Mouse (Mus musculus) frontal cortex, postnatal 10 days (tissue): ENCODE measurements around the gene Izumo1.
A peak's percentile ranks its signal among the peaks of the same experiment; 100 is the strongest.
"Not testable (repeated sequence)": the region's sequence is repeated elsewhere in the genome, so short reads cannot be mapped to it uniquely, and the experiment has no call there.

Experiments used
- DNase-seq, 2 experiments: peaks; one replicate each; pipeline ENCODE4 v3.0.0; 2022; ENCODE audit warnings: low spot score in 2 of 2, mixed read lengths in 1 of 2

Izumo1 gene

DNA sequence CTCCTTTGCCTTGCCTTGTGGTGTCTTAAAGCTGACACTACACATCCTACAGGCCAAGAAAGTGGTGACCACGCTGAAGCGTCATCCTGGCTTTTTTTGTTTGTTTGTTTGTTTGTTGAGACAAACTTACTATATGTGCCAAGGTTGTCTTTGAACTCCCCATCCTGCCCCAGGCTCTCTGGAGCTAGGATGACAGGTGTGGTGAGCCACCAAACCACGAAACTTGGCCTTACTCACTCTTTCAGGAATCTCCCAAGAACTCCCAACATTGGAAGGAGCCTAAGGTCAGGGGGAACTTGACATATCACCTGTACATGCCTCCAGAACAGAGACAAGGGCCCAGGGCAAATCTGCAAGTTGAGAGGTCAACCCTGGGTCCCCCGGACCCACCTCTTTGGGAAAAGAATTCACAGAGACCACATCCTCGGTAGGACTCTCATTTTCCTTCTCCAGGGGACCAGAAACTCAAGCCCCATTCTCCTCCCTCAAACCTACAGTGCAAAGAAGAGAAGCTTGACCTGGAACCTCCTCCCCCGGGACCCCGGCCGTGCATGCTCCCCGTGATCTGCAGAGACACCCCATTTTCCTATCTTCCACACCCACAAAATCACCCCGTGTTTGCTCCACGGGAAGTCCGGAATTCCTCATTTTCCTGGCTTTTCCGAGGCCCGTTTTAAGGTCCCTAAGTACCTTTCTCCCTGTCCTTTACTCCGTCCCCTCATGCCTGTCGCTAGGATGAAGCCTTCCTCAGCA is 21.1 kb downstream of the Izumo1 start:
- no peak for DNase-seq

DNA sequence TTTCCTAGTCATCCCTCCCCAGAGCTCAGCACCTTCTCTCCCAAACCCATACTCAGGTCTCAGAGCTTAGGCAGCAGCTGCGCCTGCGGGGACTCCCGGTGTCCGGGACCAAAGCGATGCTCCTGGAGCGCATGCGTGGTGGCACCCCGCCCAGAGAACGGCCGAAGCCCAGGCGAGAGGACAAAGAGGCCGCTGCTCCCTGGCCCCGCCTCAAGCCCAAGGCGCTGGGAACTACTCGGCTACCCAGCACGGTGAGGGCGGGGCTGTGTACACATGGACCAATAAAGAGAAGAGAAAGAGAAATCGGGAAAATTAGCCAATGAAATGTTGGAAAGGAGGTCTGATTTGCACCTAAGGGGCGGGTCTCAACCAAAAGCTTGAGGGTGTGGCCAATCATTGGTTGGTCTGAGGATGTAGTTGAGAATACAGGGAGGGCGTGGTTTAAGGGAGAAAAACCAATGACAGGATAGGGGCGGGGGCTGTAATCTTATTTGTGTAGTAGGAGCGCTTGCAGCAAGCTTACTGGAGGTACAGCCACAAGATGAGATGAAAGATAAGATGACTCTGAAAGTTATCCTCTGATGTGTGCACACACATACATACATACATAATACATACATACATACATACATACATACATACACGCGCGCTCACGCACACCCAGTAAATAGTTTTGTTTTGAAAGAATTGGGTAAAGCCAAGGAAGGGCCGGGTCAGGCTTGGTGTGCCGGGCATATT is 22.0 kb downstream of the Izumo1 start:
- DNase-seq, result peak; percentile 89 to 95

DNA sequence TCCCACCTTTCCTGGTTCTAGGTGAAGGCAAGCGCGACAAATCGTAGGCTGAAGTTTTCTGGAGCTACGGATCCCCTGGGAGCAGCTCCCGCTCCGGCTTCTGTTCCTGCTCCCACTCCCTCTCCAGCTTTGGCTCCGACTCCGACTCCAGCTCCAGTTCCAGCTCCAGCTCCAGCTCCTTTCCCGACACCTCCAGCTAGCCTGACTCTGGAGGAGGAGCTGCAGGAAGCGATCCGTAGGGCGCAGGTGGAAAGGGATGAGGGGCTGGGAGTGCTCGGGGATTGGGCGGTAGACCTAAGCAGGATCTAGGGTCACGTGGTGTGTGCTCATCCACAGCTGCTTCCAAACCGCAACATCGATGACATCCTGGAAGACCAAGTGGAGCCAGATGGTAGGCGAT is 22.6 kb downstream of the Izumo1 start:
- DNase-seq, result peak; percentile 59 to 69

DNA sequence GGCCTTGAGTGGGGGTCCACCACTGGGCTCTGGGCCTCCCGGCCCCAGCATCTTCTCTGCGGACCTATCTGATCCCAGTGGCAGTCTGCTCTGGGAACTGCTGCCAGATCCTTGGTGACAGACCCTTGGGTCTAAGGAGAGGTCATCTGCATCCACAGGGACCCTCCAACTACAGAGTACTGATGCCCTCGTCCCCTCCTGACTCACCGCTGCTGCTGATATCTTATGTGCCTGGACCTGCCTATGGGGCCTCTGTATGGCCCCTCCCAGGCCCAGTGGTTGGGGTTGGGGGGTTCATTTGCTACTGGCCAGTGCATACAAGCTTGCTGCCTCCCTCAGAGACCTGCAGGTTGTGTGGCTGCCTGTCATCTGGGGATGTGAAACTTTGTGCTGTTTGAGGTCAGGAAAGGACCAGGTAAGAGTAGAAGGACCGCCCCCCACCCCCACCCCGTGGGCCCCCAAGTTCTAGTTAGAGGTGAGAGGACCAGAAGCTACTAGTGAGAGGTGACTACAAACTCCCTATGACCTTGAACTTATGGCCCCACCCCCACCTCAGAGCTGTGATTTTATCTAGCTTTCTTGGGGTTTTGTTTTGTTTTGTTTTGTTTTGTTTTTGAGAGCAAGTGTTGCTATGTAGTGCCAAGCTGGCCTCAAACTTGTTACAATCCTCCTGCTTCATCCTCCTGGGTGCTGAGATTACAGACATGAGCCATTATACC is 23.4 kb downstream of the Izumo1 start:
- DNase-seq, result no peak

DNA sequence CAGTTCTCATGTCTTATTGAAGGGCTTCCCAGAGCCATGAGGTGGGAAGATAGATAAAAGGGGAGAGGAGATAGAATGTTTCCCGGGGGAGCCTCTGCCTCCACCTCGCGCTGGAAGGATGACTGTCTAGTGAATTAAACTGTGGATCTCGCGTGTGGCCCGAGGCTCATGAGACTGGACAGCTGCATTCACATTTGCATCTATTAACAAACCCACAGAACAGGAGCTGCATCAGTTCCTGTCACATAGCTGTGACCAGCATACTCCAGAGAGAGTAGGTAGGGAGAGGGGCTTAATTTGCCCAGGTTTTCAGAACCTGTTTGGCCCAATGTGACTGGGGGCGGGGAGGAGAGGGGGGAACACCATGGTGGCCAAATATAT is 24.0 kb downstream of the Izumo1 start:
- DNase-seq, result no peak

DNA sequence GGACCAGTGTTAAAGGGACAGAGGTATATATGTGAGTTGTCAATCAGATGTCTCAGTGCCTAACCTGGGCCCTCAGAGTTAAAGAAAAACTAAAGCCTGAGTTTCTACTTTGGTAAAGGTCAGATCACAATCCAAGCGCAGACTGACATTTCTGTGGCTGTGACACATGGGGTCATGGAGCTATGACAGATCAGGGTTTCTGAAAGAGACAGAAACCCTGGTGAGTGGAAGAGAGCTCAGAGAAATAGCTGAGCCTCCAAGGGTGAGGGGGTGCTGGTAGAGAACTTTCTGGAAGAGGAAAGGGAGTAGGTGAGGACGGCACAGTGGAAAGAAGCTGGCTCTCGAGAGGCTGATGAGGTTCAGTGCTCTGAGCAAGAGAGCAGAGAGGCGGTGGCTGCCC is 25.1 kb downstream of the Izumo1 start:
- DNase-seq, result no peak

DNA sequence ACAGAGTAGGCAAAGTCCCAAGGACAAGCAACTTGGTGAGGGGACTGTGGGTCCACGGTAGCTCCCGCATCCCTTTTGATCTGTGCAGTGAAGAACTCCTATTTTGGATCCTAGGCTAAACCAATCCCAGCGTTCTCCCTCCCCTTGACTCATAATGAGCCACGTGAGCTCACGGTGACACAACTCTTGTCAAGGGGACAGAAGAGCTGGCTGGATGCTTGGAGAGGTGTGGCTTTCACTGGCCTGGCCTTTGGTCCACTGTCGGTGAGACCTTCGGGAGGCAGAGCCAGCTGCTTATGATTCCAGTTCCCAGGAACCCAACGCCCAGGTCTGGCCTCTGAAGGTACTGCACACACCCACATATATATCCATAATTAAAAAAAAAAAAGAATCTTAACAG is 27.7 kb downstream of the Izumo1 start:
- no peak for DNase-seq

DNA sequence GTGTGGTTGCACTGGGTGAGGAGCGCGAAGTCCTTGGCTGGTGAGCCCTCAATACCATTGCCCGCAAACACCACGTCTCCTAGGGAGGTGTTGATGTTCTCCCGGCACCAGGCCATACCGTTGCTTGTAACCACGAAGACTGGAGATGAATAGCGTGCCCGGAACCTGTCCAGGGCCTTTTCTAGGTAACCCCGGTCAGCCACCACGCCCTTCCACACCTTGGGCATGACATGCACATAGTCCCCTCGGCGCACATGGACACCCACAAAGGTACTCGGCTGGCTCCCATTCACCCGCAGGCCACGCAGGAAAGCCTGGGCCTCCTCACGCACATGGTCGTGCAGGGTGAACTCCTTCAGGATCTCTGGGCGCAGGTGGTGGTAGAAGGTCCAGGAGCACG is 28.9 kb downstream of the Izumo1 start:
- not testable (repeated sequence) for DNase-seq

DNA sequence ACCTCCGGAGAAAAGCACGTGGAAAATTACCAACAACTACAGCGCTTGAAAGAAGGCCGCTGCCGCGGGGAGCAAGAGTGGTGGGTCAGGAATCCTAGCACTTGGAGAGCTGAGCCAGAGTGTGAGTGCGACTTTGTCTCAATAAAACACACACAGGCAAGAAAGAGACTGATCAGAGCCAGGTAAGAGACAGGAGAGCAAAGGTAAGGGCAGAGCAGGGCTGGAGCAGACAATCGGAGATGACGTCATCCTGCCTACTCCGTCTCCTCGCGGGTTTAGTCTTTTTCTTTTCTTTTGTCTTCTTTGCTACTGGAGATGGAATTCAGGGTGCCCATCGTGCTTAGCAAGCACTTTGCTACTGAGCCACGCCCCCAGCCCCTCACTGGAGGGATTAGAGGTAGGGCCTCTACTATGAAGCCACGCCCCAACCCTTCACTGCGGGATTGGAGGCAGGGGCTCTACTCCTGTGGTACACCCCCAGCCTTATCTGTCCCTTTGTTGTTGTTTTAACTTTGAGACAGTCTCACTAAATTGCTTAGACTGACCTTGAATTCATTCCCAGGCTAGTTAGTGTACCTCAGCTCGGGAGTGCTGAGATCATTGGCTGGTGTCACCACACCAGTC is 32.9 kb downstream of the Izumo1 start:
- no peak for DNase-seq

DNA sequence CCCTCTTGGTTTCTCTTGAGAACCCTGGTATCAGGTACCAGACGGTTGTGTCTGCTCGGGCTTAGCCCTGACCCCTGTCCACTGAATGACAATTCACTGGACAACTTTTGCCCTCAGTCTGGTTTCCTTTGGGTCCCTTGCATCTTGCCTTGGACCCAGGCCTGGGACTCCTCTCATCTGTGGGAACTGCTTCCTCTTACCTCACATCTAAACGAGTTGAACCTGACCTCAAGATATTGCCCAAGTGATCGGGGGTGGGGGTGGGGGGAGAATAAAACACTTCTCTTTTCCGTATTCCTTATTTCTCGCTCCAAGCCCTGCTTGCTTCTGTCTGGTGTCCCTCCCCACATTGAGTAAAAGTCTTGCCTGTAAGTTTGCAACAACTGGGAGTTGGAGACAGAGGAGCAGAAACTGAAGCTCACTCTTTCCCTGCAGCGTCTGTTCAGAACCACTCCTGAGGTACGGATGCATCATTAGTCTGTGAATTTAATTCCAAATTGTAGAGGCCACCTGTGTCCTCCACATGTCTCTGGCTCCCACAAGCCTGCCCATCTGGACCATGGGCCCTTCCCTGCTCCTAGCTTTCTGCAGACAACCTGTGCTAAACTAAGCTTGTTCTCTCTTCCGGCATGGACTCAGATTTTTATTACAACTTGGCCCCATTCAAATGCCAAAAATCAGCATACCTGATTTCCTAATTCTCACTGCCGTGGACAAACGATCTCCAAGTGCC is 39.3 kb downstream of the Izumo1 start:
- no peak for DNase-seq

DNA sequence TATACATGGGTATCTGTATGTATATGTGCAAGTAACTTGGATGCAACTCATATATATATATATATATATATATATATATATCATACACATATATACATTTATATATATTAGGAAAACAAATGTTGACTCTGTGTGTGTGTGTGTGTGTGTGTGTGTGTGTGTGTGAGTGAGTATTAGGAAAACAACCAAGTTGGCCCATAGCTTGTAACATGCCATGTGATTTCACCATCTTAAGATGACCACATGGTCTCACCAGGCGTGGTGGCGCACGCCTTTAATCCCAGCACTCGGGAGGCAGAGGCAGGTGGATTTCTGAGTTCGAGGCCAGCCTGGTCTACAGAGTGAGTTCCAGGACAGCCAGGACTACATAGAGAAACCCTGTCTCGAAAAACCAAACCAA is 40.1 kb downstream of the Izumo1 start:
- DNase-seq, result not testable (repeated sequence)

DNA sequence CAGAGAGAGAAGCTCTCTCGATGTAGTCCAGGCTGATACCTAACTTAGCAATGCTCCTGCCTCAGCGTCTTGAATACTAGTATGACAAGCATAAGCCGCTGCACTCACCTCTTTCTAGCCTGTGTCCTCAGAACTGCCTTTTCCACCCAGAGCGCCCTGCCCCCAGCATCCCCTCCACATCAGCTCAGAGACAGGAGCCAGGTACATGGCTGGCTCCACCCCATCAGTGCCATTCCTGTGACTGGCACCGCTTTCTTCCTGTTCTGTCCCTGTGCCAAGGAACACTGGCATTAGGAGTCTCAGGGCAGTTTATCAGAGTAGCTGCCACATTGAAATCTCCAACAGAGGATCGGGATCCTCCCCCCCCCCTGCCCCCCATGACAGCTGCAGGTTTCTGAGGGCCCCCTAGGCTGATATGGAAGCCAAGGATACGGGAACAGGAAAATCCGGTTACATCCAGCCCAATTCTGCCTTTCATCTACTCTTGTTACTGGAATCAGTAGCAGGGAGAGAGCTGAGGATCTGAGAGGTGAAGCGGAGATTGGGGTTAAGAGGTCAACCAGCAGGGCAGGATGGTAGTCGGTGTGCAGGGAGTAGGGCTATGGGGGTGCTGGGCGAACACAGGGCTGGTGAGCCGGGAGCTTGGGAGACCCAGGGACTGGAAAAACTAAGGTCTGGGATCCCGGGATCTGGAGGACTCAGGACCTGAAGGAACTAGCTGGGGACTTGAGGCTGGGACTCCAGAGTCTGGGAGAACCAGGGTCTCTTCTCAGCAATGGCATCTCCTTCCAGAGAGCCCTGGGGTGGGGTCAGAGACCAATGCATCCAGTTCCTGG is 43.9 kb downstream of the Izumo1 start:
- no peak for DNase-seq

DNA sequence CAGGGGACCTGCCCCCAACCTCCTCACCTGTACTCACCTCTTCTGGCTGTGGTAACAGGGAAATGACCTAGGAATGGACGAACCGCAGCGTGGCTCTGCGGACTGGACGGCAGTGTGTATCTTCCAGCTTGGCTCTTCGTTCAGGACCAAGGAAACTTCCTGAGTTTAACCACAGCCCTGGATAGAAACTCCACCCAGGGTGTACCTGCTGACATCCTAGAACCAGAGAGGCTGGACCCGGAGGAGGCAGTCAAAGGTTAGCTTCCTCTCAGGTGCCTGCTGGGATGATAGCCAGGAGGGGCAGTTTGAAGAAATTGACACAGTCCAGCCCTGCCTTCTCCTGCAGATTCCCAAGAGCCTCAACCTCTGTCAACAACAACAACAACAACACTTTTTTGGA is 44.5 kb downstream of the Izumo1 start, which contains the start of gene Fut2:
Gene Fut2, minus strand, starts transcription at position 234 of the 400 bp plus-strand sequence.
- DNase-seq, result no peak

DNA sequence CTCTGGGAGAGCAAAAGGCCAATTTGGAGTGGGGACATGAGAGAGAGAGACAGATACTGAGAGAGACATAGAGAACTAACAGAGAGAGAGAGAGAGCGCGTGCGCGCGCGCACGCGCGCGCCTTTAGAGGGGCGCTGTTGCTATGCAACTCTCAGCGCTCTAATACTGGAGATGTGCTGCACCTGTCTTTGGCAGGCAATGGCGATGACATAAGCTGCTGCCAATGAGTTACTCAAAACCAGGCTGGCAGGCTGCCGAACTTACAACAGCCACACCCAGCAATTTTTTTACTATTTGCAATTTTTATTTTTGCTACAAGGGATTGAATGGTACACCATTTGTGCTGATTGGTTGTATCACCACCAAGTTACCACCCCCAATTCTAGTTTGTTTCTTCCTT is 46.1 kb downstream of the Izumo1 start:
- DNase-seq, result no peak

DNA sequence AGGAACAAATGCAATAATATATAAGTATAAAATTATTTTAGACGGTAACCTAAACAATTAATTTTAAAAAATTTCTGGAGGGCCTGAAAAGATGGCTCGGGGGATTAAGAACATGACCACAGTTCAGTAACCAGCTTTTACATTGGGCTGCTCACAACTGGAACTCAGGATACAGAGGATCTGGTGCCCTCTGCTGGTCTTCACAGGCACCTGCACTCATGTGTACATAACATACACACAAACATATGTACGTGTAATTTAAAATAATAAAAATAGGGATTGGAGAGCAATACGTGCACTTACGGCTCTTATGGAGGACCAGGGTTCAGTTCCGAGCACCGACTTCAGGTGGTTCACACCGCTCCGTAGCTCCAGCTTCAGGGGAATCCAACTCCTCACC is 47.3 kb downstream of the Izumo1 start:
- DNase-seq, result no peak

DNA sequence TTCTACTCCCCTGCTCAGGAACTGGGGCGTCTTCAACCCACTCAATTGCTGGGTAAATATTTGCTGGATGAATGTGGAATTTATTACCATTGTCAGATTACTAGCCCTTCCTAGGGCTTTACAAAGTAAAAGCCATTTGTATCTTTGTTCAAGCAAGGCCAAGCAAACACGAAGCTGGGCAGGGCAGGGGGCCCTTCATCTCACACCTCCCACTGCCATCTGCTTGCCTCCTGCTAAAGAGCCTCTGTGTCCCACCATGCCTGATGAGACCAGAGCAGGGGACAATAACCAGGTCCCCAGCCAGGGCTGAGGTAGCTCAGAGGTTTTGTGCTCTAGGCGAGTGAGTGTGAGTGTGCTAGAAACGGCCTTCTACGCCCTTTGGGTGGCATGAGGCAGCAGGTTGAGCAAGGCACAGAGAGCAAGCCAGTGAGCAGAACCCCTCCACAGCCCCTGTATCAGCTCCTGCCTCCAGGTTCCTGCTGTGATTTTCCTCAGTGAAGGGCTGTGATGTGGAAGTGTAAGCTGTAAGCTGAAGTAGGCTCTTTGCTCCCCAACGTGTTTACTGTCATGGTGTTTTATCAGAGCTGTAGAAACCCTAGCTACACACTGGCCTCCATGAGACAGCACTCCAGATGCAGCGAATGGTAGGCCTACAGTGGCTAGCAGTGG is 56.1 kb downstream of the Izumo1 start:
- no peak for DNase-seq
